Mouse (Mus musculus) adrenal gland, postnatal 36 days (tissue): ENCODE data around the gene Cyp3a57. TPM values are rescaled to one million over a fixed set of nuclear protein-coding genes. Genes with fewer than 3 reads are reported as not detected.
A peak's percentile ranks its signal among the peaks of the same experiment; 100 is the strongest.
"Not testable (repeated sequence)": the region's sequence is repeated elsewhere in the genome, so short reads cannot be mapped to it uniquely, and the experiment has no call there.

Source experiments
- DNase-seq, 2 experiments: peaks; one replicate each; pipeline ENCODE4 v3.0.0; 2021; ENCODE audit warnings: mixed read lengths in 1 of 2
- long read RNA-seq, 2 experiments: library from polyadenylated mRNA; stranded (forward); transcript quantifications; one replicate each; pipeline ENCODE4 v2.0.0; 2021; ENCODE audit warnings: borderline sequencing depth in 2 of 2
- total RNA-seq, 2 experiments: library from RNA; stranded (reverse); gene quantifications; 2 replicates each; pipeline ENCODE4 v1.2.3; 2021

Gene Cyp3a57
- total RNA-seq = not detected
- long read RNA-seq, experiment 1 = 0 reads
- long read RNA-seq, experiment 2 = 0 reads

GRCm38 (mm10) chr5:145344941-145345340 is at the start of gene Cyp3a57:
Gene Cyp3a57, plus strand, starts transcription at chr5:145345279.
- no peak for DNase-seq

DNA sequence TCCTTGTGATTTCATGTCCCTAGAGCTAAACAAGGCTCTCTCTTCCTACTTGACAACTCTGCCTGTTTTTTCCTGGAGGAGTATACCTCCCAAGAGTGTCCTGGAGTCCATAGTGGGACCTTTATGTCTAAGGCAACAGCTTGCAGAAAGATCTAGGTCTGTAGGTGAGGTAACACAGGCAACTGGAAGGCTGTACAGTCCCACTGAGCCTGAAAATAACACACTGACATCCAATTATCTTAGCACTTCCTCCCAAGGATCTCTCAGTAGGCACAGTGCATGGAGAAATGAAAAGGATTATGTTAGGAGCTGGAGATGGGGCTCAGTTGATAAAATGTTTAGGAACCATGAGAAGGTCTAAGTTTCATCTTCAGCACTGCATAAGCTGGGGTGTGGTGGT is 44.6 kb upstream of the Cyp3a57 start:
- DNase-seq = no peak

DNA sequence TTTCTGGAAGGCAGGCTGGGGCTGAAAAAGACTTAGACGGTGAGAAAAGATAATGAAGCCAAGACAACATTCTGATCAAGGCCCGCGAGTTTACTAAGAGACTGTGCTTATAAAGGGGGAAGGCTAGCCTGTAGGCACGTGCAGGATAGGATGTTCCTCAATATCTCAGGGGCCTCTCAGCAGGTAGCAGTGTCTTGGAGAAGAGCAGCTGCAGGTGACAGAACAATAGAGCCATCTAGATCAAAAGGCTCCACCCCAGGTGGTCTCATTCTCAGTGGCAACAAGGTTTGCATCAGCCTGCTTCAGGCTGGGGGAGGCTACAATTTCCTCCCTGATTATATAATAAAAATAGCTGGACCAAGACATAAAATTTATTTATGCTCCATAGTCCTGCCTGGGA is 43.3 kb upstream of the Cyp3a57 start:
- DNase-seq = not testable (repeated sequence)

- DNase-seq = no peak
These were observed 42.7 kb upstream of the Cyp3a57 start for GRCm38 (mm10) chr5:145302424-145302823.

GRCm38 (mm10) chr5:145306953-145307352 is 38.1 kb upstream of the Cyp3a57 start:
- DNase-seq = not testable (repeated sequence)

DNA sequence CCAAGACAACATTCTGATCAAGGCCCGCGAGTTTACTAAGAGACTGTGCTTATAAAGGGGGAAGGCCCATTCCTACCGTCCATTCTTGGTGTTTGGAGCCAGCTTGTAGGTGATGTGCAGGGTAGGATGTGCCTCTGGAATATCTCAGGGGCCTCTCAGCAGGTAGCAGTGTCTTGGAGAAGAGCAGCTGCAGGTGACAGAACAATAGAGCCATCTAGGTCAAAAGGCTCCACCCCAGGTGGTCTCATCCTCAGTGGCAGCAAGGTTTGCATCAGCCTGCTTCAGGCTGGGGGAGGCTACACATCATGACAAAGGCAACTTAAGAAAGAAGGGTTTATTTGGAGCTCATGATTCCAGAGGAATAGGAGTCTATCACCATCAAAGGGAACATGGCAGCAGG is 37.3 kb upstream of the Cyp3a57 start:
- not testable (repeated sequence) for DNase-seq

DNA sequence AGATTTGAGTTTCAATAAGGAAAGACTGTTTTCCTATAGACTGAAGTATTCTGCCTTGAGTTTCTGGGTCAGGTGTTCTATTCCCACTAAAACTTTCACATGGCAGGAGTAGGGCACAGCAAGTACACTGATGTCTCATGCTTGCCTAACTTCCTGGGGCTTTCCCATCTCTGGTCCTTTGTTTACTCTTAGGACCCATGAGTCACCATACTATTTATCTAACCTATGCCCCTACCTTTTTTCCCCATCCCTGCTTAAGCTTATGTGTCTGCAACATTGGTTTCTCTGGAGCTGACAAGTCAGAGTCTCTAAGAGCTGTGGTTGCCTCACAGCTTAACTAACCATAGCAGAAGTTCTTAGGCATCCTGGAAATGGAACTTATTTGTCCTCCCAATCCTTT is 31.2 kb upstream of the Cyp3a57 start:
- no peak for DNase-seq

- DNase-seq = no peak
These were observed 27.9 kb upstream of the Cyp3a57 start for GRCm38 (mm10) chr5:145317141-145317540.

- not testable (repeated sequence) for DNase-seq
These were observed 6.3 kb upstream of the Cyp3a57 start for GRCm38 (mm10) chr5:145338756-145339155.

GRCm38 (mm10) chr5:145349697-145350096 is 4.6 kb downstream of the Cyp3a57 start:
- DNase-seq = no peak

DNA sequence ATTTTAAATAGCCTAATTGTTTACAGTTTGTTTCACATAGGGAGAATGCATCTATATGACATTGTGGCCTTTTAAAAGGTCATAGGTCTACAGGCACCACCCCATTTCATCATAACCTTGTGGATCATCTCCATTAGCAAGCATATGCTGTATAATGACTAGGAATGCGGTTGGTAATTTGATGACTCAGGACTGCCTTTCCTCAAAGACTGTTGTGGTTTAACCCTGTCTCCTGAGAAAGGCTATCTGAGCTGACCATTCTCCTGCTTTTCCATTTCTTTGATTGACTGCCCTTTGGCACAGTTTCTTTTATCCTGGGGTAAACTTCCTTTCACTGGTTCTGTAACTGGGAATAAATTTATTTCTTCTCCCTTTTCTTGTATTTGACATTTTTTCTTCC is 8.0 kb downstream of the Cyp3a57 start:
- DNase-seq = no peak

GRCm38 (mm10) chr5:145415416-145415815 is 70.3 kb downstream of the Cyp3a57 start:
- not testable (repeated sequence) for DNase-seq

- DNase-seq = no peak
These were observed 77.2 kb downstream of the Cyp3a57 start for GRCm38 (mm10) chr5:145422287-145422686.

- DNase-seq = no peak
These were observed 85.9 kb downstream of the Cyp3a57 start for GRCm38 (mm10) chr5:145431004-145431403.

DNA sequence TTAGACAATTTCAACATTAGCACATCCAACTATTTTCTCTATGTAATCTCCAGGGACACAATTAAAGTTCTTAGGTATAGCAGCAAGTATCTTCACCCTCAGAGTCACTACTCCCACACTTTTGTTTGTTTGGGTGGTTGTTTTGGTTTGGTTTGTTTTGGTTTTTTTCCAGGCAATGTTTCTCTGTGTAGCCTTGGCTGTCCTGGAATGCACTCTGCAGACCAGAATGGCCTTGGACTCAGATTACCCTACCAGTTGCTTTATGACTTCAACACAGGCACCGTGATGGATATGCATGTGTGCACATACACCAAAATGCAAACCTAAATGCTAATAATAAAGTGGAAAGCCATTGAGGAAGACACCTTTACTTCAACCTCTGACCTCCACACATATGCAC is 88.6 kb downstream of the Cyp3a57 start:
- peak; percentile 8 to 29 for DNase-seq

Other genes starting within 250 kb of the Cyp3a57 start
- gene Arpc1b, start 231.1 kb upstream of the Cyp3a57 start, total RNA-seq = 100 to 1,000 TPM; 241 to 271 TPM
- 10 to 100 TPM; 88.0 to 92.1 TPM for gene Pdap1, start 205.0 kb upstream of the Cyp3a57 start, total RNA-seq
- 100 to 1,000 TPM; 113 to 117 TPM for gene Bud31, start 204.9 kb upstream of the Cyp3a57 start, total RNA-seq
- gene Ptcd1, start 178.2 kb upstream of the Cyp3a57 start, total RNA-seq = 10 to 100 TPM; 22.4 to 31.3 TPM
- gene Cpsf4, start 178.1 kb upstream of the Cyp3a57 start, total RNA-seq = 10 to 100 TPM; 19.0 to 19.3 TPM
- 100 to 1,000 TPM; 485 to 492 TPM for gene Atp5j2, start 153.2 kb upstream of the Cyp3a57 start, total RNA-seq
- 1 to 10 TPM; 7.2 to 9.9 TPM for gene Zkscan14, start 143.4 kb upstream of the Cyp3a57 start, total RNA-seq
- 10 to 100 TPM; 11.6 to 13.0 TPM for gene Zkscan5, start 140.7 kb upstream of the Cyp3a57 start, total RNA-seq
- 10 to 100 TPM; 50.6 to 68.6 TPM for gene Zfp655, start 113.6 kb upstream of the Cyp3a57 start, total RNA-seq
- 10 to 100 TPM; 15.0 to 15.7 TPM for gene Zscan25, start 64.8 kb upstream of the Cyp3a57 start, total RNA-seq
- not detected for gene Cyp3a16, start 124.4 kb downstream of the Cyp3a57 start, total RNA-seq
- not detected for gene Cyp3a41b, start 239.5 kb downstream of the Cyp3a57 start, total RNA-seq